Mouse (Mus musculus) forebrain, embryonic 12.5 days (tissue): ENCODE measurements at regions not wholly inside any gene's neighbourhood (a gene's known extent, or its start where the extent isn't known, plus 50 kb on each side); places are given as distances from the start of the nearest gene placed in this dataset.

ENCODE experiments used
- ATAC-seq: fragments of 200-750 bp; cut with Nextera tagmentation; 2 replicates; pipeline ENCODE4 v1.8.0; 2017; ENCODE audit warnings: moderate TSS enrichment; ENCODE audit not compliant: low FRiP score
- H3K27ac ChIP-seq: fragments of 300-500 bp; sonication (generic); 2 replicates; pipeline ENCODE4 v1.5.1; 2016; ENCODE audit warnings: mild to moderate bottlenecking
- H3K27me3 ChIP-seq: fragments of 300-500 bp; sonication (generic); 2 replicates; pipeline ENCODE4 v1.6.1; 2016; ENCODE audit warnings: mild to moderate bottlenecking
- H3K36me3 ChIP-seq: fragments of 300-500 bp; sonication (generic); replicated peaks from 2 replicates; pipeline ENCODE4 v1.6.1; 2016; ENCODE audit warnings: mild to moderate bottlenecking
- H3K4me1 ChIP-seq: fragments of 300-500 bp; sonication (generic); 2 replicates; pipeline ENCODE4 v1.6.1; 2016
- H3K4me2 ChIP-seq: fragments of 300-500 bp; sonication (generic); 2 replicates; pipeline ENCODE4 v1.6.1; 2016; ENCODE audit warnings: mild to moderate bottlenecking, moderate library complexity
- H3K4me3 ChIP-seq: fragments of 300-500 bp; sonication (generic); replicated peaks from 2 replicates; pipeline ENCODE4 v1.5.1; 2016; ENCODE audit warnings: mild to moderate bottlenecking
- H3K9ac ChIP-seq: fragments of 300-500 bp; sonication (generic); 2 replicates; pipeline ENCODE4 v1.6.1; 2016; ENCODE audit warnings: mild to moderate bottlenecking
- H3K9me3 ChIP-seq: fragments of 300-500 bp; sonication (generic); 2 replicates; pipeline ENCODE4 v1.6.1; 2016
- WGBS: fragments of 180-500 bp; shearing (Covaris S2); methylation state at CpG from one replicate; pipeline ENCODE4 v1.1.7; 2016; 5-methylcytosine and 5-hydroxymethylcytosine counted together

- peak overlapping the region; percentile 4 for H3K4me2 ChIP-seq
- 13% methylated on average over 18 of the region's 18 CpGs for WGBS
- H3K4me3 ChIP-seq, result no peak overlapping the region
- no peaks in the 10 kb centered on the region for H3K9me3 ChIP-seq
- H3K27me3 ChIP-seq, result peaks cover 4% of the 10 kb centered on the region; the same call in 1 of the 2 replicates
- H3K36me3 ChIP-seq, result no peaks in the 10 kb centered on the region
- H3K9ac ChIP-seq, result no peak overlapping the region
- peaks cover 27% of the 10 kb centered on the region for H3K4me1 ChIP-seq
- H3K27ac ChIP-seq, result peak overlapping the region; percentile 75
- ATAC-seq, result peak; percentile 90
Observed at GRCm38 (mm10) chr14:67135221-67136140, 1126.5 kb upstream of the Gulo start.

DNA sequence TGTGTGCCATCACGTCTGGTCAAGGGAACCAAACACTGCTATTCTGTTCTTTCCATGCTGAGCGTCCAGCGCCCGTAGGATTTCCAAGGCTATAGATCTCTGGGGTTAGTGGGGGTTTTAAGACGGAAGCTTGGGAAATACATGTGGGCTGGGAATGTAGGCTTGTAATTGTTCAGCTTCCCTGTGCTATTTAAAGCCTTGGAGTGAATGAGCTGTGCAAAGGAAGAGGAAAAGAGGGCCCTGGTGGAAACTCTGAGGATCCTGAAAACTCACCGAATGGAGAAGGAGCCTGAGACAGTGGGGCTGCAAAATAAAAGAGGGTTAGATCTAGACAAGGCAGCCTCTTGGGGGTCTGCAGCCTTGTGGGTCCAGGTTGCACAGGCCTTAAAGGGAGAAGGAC lies 1124.2 kb upstream of the Gulo start:
- H3K36me3 ChIP-seq, result no peaks in the 10 kb centered on the region
- WGBS, result 69% methylated on average over 6 of the region's 6 CpGs
- H3K9me3 ChIP-seq, result peaks cover 4% of the 10 kb centered on the region; the same call in 1 of the 2 replicates
- no peak overlapping the region for H3K4me3 ChIP-seq
- H3K27me3 ChIP-seq, result peaks cover 4% of the 10 kb centered on the region; the same call in 1 of the 2 replicates
- ATAC-seq, result no peak
- H3K9ac ChIP-seq, result no peak overlapping the region
- H3K4me1 ChIP-seq, result peaks cover 27% of the 10 kb centered on the region
- no peak overlapping the region for H3K4me2 ChIP-seq
- no peak overlapping the region for H3K27ac ChIP-seq

- Histone ChIP-seq H3K36me3 (no peaks in the 10 kb centered on the region), H3K4me2 (no peak overlapping the region), H3K27me3 (no peaks in the 10 kb centered on the region), H3K4me3 (no peak overlapping the region), H3K27ac (peak overlapping the region; percentile 51; the same call in 1 of the 2 replicates), H3K9me3 (peaks cover 4% of the 10 kb centered on the region; the same call in 1 of the 2 replicates), H3K9ac (no peak overlapping the region), H3K4me1 (peaks cover 15% of the 10 kb centered on the region; the same call in 1 of the 2 replicates)
- WGBS, result 41% methylated on average over 7 of the region's 7 CpGs
- peak; percentile 83 for ATAC-seq
Observed at GRCm38 (mm10) chr14:67127118-67127517, 1118.1 kb upstream of the Gulo start.

DNA sequence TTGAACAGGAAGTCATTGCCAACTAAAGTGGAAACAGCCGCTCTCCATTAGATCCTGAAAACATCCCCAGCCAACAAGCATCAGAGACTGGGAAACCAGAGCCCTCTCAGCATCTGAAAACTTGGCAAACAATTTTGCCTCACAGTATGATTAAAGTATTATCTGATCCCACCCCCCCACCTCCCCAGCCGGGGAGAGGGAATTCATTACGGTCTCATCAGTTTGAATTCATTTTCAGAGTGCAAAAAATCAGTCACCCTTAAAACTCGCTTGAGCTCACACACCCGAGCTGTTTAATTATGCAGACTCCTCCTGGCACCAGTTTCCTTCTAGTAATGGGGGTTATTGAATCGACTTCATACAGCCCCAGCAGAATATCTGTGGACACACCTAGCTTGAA lies 1117.2 kb upstream of the Gulo start:
- H3K9me3 ChIP-seq, result peaks cover 4% of the 10 kb centered on the region; the same call in 1 of the 2 replicates
- ATAC-seq, result 0 out of 2 replicates have a peak, but pooled peaks have one; percentile 41
- H3K27me3 ChIP-seq, result no peaks in the 10 kb centered on the region
- no peak overlapping the region for H3K9ac ChIP-seq
- H3K4me1 ChIP-seq, result peaks cover 15% of the 10 kb centered on the region; the same call in 1 of the 2 replicates
- WGBS, result 31% methylated on average over 6 of the region's 6 CpGs
- H3K4me2 ChIP-seq, result no peak overlapping the region; the same call in 1 of the 2 replicates
- peak overlapping the region; percentile 57 for H3K27ac ChIP-seq
- H3K36me3 ChIP-seq, result no peaks in the 10 kb centered on the region
- H3K4me3 ChIP-seq, result no peak overlapping the region

DNA sequence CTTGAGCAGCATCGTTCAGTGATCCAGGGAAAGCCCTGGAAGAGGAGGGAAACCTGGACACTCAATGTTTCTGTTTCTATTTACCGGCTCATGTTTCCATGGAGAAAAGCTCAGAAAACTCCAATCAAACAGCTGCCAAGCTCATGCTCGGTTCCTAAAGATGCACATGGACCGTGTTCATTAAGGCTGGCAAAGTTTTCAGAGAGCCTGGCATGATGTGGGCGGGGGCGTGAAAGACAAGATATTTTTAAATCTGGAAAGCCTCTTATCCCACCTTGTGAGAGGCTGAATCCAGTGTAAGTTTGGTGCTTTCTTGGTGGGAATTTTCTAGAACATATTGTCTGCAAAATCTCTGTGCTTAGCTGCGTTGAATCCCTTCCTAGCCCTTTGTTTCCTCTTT lies 1114.3 kb upstream of the Gulo start:
- WGBS, result 85% methylated on average over 7 of the region's 7 CpGs

More for the DNA sequence above, 1114.3 kb upstream of the Gulo start:
- no peak overlapping the region for H3K9ac ChIP-seq
- H3K9me3 ChIP-seq, result no peaks in the 10 kb centered on the region
- no peak overlapping the region for H3K27ac ChIP-seq
- H3K27me3 ChIP-seq, result no peaks in the 10 kb centered on the region
- no peak overlapping the region for H3K4me3 ChIP-seq
- no peak for ATAC-seq
- H3K36me3 ChIP-seq, result no peaks in the 10 kb centered on the region
- peaks cover 15% of the 10 kb centered on the region; the same call in 1 of the 2 replicates for H3K4me1 ChIP-seq
- no peak overlapping the region for H3K4me2 ChIP-seq
